Mouse (Mus musculus) thymus, postnatal 25 days (tissue): ENCODE results near the gene Rln1.
A peak's percentile ranks its signal among the peaks of the same experiment; 100 is the strongest.

ENCODE experiments used
- DNase-seq: peaks from one replicate; pipeline ENCODE4 v3.0.0; 2022

Rln1 gene

GRCm38 (mm10) chr19:29360251-29360650 lies 25.8 kb upstream of the Rln1 start:
- no peak for DNase-seq

DNA sequence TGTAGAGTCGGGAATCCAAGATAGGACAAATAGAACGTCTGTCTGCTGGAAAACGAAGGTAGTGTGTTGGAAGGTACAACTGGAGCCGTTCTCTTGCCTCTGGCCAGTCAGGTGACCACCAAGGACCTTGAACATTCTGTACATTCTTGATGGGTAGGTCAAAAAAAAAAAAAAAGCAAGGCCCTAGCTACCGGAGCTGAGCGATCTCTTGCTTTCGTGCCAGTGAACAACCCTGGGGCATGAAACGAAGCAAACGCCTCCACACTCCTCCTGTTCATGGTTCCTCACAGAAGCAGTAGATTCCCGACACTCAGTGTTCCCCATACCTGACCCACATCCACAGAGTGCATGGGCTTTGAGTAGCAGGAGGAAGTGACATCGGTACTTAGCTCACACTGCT lies 21.8 kb upstream of the Rln1 start:
- DNase-seq, result no peak

DNA sequence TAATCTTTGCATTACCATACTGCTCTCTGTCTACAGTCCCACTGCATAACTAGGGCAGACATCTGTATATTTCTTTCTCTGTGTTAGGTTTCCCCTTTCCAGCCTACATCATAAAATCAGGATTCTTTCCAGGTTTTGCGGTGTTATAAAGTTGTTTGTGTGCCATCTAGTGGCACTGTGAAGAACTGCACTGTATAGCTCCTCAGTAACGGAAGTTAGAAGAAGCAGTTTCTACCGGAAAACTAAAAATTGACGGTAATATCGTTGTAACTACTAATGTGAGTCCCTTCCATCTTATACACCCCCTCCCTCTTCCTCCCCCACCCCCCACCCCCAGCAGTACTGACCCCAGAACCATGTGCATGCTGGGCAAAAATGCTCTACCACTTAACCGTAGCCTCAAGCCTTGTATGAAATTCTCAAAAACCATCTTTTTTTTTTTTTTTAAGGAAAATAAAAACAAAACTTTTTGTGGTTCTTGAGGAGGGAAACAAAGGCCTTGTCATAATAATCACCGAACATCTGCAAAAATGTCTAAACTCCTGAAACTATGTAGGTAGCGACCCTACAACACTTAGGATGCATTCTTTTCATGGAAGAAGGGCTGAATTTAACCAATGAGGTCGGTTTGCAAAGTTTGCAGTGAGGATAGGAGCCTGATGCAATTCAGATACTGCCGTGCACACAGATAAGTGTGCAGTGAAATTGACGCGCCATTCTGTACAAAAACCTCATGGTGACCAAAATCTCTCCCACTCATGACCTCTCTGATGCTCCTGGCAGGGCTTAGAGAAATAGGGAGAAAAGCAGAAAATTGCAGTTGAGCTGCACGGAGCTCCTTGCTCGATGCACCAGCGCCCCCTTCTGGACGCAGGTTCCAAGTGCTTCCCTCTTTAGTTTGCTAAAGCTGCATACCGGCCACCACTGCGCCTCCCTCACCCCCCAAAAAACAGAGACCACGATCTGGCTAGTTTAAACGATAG lies 20.7 kb upstream of the Rln1 start:
- DNase-seq, result peak; percentile 91

- DNase-seq, result no peak
These were observed 16.5 kb upstream of the Rln1 start for GRCm38 (mm10) chr19:29350991-29351390.

- no peak for DNase-seq
These were observed 11.2 kb upstream of the Rln1 start for GRCm38 (mm10) chr19:29345636-29346035.

GRCm38 (mm10) chr19:29344868-29345267 lies 10.4 kb upstream of the Rln1 start:
- DNase-seq, result no peak

- DNase-seq, result no peak
These were observed 7.8 kb upstream of the Rln1 start for GRCm38 (mm10) chr19:29342281-29342680.

DNA sequence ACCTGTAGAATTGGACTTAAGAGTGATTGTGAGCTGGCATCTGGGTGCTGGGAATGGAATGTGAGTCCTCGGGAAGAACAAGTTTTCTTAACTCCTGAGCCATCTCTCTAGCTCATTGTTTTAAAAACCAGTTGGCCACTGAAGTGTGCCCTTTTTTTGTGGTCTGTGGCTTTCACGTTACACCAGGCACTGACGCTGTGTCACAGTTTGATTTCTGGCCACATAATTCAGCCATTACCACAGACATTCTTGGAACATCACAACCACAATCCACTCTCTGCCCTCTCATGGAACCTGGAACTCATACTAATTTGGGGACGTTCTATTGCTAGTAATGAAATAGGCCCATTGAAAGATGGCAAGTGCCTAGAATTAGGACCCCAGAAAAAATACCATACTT lies 6.6 kb upstream of the Rln1 start:
- DNase-seq, result no peak

- DNase-seq, result no peak
These were observed 2.2 kb upstream of the Rln1 start for GRCm38 (mm10) chr19:29336624-29337023.

- no peak for DNase-seq
These were observed 7.5 kb downstream of the Rln1 start for GRCm38 (mm10) chr19:29326822-29327552.

- no peak for DNase-seq
These were observed 8.1 kb downstream of the Rln1 start for GRCm38 (mm10) chr19:29326396-29326795.

DNA sequence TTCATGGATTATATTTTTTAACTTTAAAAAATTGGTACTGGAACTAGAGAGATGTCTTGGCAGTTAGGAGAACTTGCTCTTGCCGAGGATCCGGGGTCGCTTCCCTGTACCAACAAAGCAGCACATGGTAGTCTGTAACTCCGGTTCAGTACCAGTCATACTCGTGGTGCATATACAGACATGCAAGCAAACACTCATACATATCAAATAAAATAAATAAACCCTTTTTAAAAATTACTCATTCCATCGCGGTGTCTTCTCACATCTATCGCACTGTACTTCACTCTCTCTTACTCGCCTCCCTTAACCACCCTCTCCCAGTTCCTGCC lies 8.7 kb downstream of the Rln1 start:
- no peak for DNase-seq

GRCm38 (mm10) chr19:29325053-29325851 lies 9.2 kb downstream of the Rln1 start, which contains the start of gene Insl6:
Insl6 (minus strand) TSS chr19:29325356.
- peak; percentile 79 for DNase-seq

DNA sequence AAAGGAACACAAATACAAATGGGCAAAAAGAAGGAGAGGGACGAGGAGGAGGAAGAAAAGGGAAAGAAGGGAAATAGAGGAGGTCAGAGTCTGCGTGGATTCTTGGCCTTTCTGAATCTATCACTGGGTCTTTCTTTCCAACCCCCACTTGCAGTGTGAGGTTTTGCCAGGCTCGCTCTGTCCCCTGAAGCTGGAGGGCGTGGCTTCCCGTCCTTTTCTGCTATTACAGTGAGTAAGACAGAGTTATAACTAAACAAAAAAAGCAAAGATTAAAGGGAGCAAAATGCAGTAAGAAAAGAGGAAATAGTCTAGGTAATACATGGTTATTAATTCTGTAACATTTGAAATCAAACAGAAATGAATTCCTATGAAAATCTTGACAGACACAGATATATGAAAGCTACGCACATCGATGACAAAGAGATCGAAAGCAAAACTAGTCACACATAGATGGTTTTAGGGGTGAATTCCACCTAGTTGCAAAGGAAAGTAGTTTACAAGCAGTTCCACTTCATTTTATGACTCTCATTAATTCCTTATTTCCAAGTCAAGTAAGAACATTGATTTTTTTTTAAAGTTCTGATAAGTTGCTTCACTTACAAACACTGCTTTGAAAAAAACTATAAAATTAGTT lies 10.9 kb downstream of the Rln1 start:
- DNase-seq, result peak; percentile 23

GRCm38 (mm10) chr19:29312661-29313060 lies 21.8 kb downstream of the Rln1 start:
- no peak for DNase-seq

DNA sequence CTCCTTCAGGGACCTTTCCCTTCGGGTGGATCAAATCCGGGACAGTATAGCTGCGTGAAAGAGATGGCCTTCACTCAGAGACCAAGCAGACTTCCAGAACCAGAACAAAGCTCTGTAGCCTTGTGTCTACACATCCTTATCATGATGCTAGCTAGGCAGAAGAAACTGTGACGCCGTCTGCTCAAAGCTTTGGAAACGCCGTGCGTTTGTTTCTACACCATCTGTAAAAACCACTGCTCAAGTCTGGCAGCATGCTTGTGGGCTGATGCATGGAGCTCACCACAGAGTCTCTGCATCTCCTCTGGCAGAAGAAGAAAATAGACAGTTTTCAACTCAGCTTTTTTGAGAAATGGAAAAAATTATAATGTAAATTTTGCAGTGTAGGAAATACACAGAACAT lies 22.7 kb downstream of the Rln1 start:
- no peak for DNase-seq

DNA sequence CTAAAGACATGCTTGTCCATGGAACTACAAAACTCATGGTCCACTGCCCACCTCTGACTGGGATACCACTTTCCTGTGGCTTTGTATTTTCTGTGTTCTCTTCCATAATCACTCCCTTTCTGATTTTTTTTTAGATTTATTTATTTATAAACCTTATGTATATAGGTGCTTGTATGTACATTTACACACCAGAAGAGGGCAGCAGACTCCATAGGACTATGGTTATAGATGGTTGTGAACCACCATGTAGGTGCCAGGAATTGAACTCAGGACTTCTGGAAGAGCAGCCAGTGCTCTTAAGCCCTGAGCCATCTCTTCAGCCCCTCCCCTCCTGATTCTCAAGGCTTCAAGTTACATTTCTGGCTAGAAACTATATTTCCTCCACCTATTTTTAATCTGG lies 25.6 kb downstream of the Rln1 start:
- no peak for DNase-seq

DNA sequence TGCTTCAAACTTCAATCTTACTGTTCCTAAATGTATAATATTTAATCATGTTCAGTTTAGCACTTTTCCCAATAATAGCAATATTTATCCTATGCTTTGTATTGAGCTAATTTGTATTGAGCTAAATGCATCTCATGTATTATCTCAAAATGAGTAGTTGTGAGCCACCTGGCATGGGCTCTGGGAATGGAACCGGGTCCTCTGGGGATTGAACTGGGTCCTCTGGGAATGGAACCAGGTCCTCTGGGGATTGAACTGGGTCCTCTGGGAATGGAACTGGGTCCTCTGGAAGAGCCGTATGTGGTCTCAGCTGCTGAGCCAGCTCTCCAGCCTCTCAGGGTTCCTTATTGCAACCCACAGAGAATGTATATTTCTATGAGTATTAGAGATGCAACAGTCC lies 32.4 kb downstream of the Rln1 start:
- no peak for DNase-seq

- no peak for DNase-seq
These were observed 33.6 kb downstream of the Rln1 start for GRCm38 (mm10) chr19:29300919-29301318.

DNA sequence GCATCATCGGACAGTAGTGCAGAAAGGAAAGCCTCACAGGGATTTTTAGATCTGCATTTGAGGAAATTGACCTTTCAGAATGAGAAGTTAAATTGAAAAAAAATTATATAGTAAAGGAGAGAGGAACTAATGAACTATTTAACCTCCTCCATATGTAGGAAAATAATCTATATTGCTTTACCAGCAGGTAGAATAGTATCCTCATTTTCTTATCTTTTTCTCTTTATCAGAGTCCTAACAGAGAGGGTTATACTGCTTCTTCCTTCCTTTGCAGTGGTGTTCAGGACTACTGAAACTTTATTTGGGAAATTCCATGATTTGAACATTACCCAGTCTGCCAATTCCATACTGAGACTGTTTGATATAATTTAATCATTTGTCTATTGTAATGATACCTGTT lies 37.1 kb downstream of the Rln1 start:
- DNase-seq, result no peak

GRCm38 (mm10) chr19:29296166-29296565 lies 38.3 kb downstream of the Rln1 start:
- no peak for DNase-seq

- DNase-seq, result no peak
These were observed 39.7 kb downstream of the Rln1 start for GRCm38 (mm10) chr19:29294756-29295155.

GRCm38 (mm10) chr19:29292546-29292945 lies 41.9 kb downstream of the Rln1 start:
- DNase-seq, result no peak
